Mouse (Mus musculus): ENCODE data around the gene Hist1h4i.

- TF ChIP-seq CTCF (IDR thresholded peaks at IDR 0.05; ENCODE audit: borderline replicate concordance, extremely low read depth, insufficient read depth, insufficient read length) (no peak), POLR2A (IDR thresholded peaks at IDR 0.05; ENCODE audit: borderline replicate concordance, extremely low read depth, insufficient read depth, insufficient read length, poor library complexity, severe bottlenecking) (no peak)
These were observed 10.3 kb upstream of the Hist1h4i start for GRCm38 (mm10) chr13:22051523-22051859.

Measured in brain, embryonic 14.5 days (tissue).